17 mouse cellular contexts compared by ENCODE assay signal in genomic region chr4:102884228-102884627, GRCm38 (mm10).
"Had no signal": no experiment of that assay in that cellular context is flagged by ENCODE, and none has a peak within 500 bp of the region (broad histone marks: within the 10 kb centered on the region; RNA-seq: fewer than 3 reads in every experiment).

No protein-coding gene starts in this region.

- H3K27ac ChIP-seq: midbrain, embryonic 10.5 days; midbrain, embryonic 12.5 days; neural tube, embryonic 13.5 days; neural tube, embryonic 15.5 days had no signal

- DNase-seq: lung, adult 18-20 months; lung, embryonic 14.5 days; lung, postnatal 10 days; lung, postnatal 4 days; midbrain, embryonic 14.5 days; right cerebral cortex, adult 18-20 months; right cerebral cortex, postnatal 25 days; right cerebral cortex, postnatal 4 days; spleen, adult 18-20 months; thymus, adult 2 months; thymus, postnatal 25 days; thymus, postnatal 4 days had no signal

- H3K4me3 ChIP-seq: midbrain, embryonic 10.5 days; midbrain, embryonic 12.5 days; myocyte; neural tube, embryonic 13.5 days; neural tube, embryonic 15.5 days had no signal
